In genomic region chr13:52501686-52502085, GRCm38 (mm10) we compare ENCODE assay signal across 8 mouse cellular contexts. TPM values are rescaled to one million over a fixed set of nuclear protein-coding genes. Genes with fewer than 3 reads are reported as not detected.
DNase-seq lines count a peak whose midpoint lies in the region; ATAC-seq and TF ChIP-seq lines count a peak whose summit lies in the region.

No protein-coding gene starts in this region.

- no peaks in the 10 kb centered on the region for H3K36me3 ChIP-seq in forebrain, postnatal 0 days (ENCODE audit: insufficient read depth)
- H3K36me3 ChIP-seq in forebrain, embryonic 12.5 days (replicated peaks) = no peaks in the 10 kb centered on the region
- no peaks in the 10 kb centered on the region for H3K36me3 ChIP-seq in neural tube, embryonic 15.5 days

- no peaks in the 10 kb centered on the region for H3K9me3 ChIP-seq in forebrain, postnatal 0 days (ENCODE audit: low read length)
- H3K9me3 ChIP-seq in forebrain, embryonic 12.5 days = no peaks in the 10 kb centered on the region
- no peaks in the 10 kb centered on the region for H3K9me3 ChIP-seq in neural tube, embryonic 15.5 days (replicated peaks)

- 35% methylated on average over 8 of the region's 8 CpGs for WGBS in forebrain, postnatal 0 days
- 73% methylated on average over 8 of the region's 8 CpGs for WGBS in forebrain, embryonic 12.5 days
- 40% methylated on average over 8 of the region's 8 CpGs for WGBS in neural tube, embryonic 15.5 days

- H3K4me2 ChIP-seq in forebrain, postnatal 0 days (ENCODE audit: low read depth) = no peak overlapping the region
- H3K4me2 ChIP-seq in forebrain, embryonic 12.5 days = no peak overlapping the region
- H3K4me2 ChIP-seq in neural tube, embryonic 15.5 days = no peak overlapping the region

- H3K4me1 ChIP-seq in forebrain, postnatal 0 days (ENCODE audit: insufficient read depth) = peaks cover 5% of the 10 kb centered on the region; the same call in 1 of the 2 replicates
- H3K4me1 ChIP-seq in forebrain, embryonic 12.5 days = no peaks in the 10 kb centered on the region
- H3K4me1 ChIP-seq in neural tube, embryonic 15.5 days = peaks cover 8% of the 10 kb centered on the region

- no peaks in the 10 kb centered on the region for H3K27me3 ChIP-seq in forebrain, postnatal 0 days (ENCODE audit: insufficient read depth, low read length)
- no peaks in the 10 kb centered on the region for H3K27me3 ChIP-seq in forebrain, embryonic 12.5 days
- H3K27me3 ChIP-seq in neural tube, embryonic 15.5 days (replicated peaks) = no peaks in the 10 kb centered on the region

- ATAC-seq in forebrain, postnatal 0 days = peak; percentile 86
- no peak for ATAC-seq in forebrain, embryonic 12.5 days (ENCODE audit: low FRiP score)
- no peak for ATAC-seq in neural tube, embryonic 15.5 days (ENCODE audit: low FRiP score)
- ATAC-seq in erythroblast, adult 5-6 weeks (replicated peaks; ENCODE audit: low FRiP score, poor library complexity, severe bottlenecking) = no peak

- TF ChIP-seq CTCF in forebrain, postnatal 0 days (IDR thresholded peaks at IDR 0.05; ENCODE audit: low read depth) = no peak

- H3K27ac ChIP-seq in forebrain, postnatal 0 days (ENCODE audit: low read depth, low read length) = peak overlapping the region; percentile 76
- no peak overlapping the region for H3K27ac ChIP-seq in forebrain, embryonic 12.5 days
- peak overlapping the region; percentile 42 for H3K27ac ChIP-seq in neural tube, embryonic 15.5 days (replicated peaks)

- no peak overlapping the region for H3K9ac ChIP-seq in forebrain, postnatal 0 days
- no peak overlapping the region for H3K9ac ChIP-seq in forebrain, embryonic 12.5 days
- no peak overlapping the region for H3K9ac ChIP-seq in neural tube, embryonic 15.5 days (replicated peaks)

- no peak overlapping the region for H3K4me3 ChIP-seq in forebrain, postnatal 0 days (ENCODE audit: low read depth, low read length)
- H3K4me3 ChIP-seq in forebrain, embryonic 12.5 days (replicated peaks) = no peak overlapping the region
- no peak overlapping the region for H3K4me3 ChIP-seq in neural tube, embryonic 15.5 days (replicated peaks)

- peak; percentile 77 for DNase-seq in forebrain, postnatal 0 days
- peak; percentile 86 for DNase-seq in MN1 (ENCODE audit: low spot score)
- DNase-seq in frontal cortex, postnatal 14 days (ENCODE audit: low spot score in 2 of 2) = peak; percentile 73 to 77
- DNase-seq in layer of hippocampus, adult 18-20 months (ENCODE audit: low spot score in 2 of 2) = peak; percentile 43 to 65
- DNase-seq in thymus, postnatal 4 days = no peak

RNA-seq across cellular contexts. Expression of gene Diras2, which starts 29.4 kb away (rescaled TPM):
- 41.5 and 47.6 TPM in 2 replicates for total RNA-seq in forebrain, postnatal 0 days (2014; rRNA removed)
- 4.8 and 6.3 TPM in 2 replicates for polyA plus RNA-seq in forebrain, postnatal 0 days (2015; fragmentation: Nextera tagmentation; extraction: Ambion mirVana)
- 0.47 and 0.65 TPM in 2 replicates for polyA plus RNA-seq in forebrain, embryonic 12.5 days (2016; fragmentation: Nextera tagmentation; extraction: Ambion mirVana)
- total RNA-seq in layer of hippocampus, adult 18-20 months (2021) = 100 to 1,000 TPM; 164 to 166 TPM
- polyA plus RNA-seq in neural tube, embryonic 15.5 days (2015; fragmentation: Nextera tagmentation; extraction: Ambion mirVana) = 5.4 and 6.0 TPM in 2 replicates
- total RNA-seq in erythroblast, adult 5-6 weeks (2015; ENCODE audit: low replicate concordance) = not detected in 2 replicates
- 0.17 and 0.28 TPM in 2 replicates for total RNA-seq in erythroblast, adult 5-6 weeks (2017; ENCODE audit: low replicate concordance)

Comparison
In these comparisons a context has a peak if more than half of its experiments do, and no peak if none do; other contexts are left out.
1. RNA of gene Diras2, which starts 29.4 kb away (total RNA-seq): 164 to 166 TPM in layer of hippocampus, adult 18-20 months and 41.5 to 47.6 TPM in forebrain, postnatal 0 days; 0.17 to 0.28 TPM in erythroblast, adult 5-6 weeks; every median in the first group is over 10 times any median in the second.